In genomic region chr2:169607787-169608186, GRCm38 (mm10) we compare ENCODE assay signal across 21 mouse cellular contexts. TPM values are rescaled to one million over a fixed set of nuclear protein-coding genes. Genes with fewer than 3 reads are reported as not detected.
DNase-seq lines count a peak whose midpoint lies in the region; ATAC-seq and TF ChIP-seq lines count a peak whose summit lies in the region.
"Had no signal": no experiment of that assay in that cellular context is flagged by ENCODE, and none has a peak within 500 bp of the region (broad histone marks: within the 10 kb centered on the region; RNA-seq: fewer than 3 reads in every experiment).

No protein-coding gene starts in this region.

- H3K9ac ChIP-seq in heart, embryonic 13.5 days, result no peak overlapping the region
- H3K9ac ChIP-seq in heart, embryonic 11.5 days (ENCODE audit: low read depth, low read length), result no peak overlapping the region
- no peak overlapping the region for H3K9ac ChIP-seq in intestine, embryonic 15.5 days
- no peak overlapping the region for H3K9ac ChIP-seq in lung, embryonic 14.5 days
- no peak overlapping the region for H3K9ac ChIP-seq in stomach, embryonic 14.5 days (replicated peaks; ENCODE audit: low read depth, low read length)
- H3K9ac ChIP-seq: embryonic facial prominence, embryonic 12.5 days; limb, embryonic 12.5 days; liver, postnatal 0 days had no signal

- peak overlapping the region; percentile 36; the same call in 1 of the 2 replicates for H3K27ac ChIP-seq in heart, embryonic 13.5 days (replicated peaks)
- no peak overlapping the region for H3K27ac ChIP-seq in heart, embryonic 11.5 days (ENCODE audit: low read depth, low read length)
- H3K27ac ChIP-seq in intestine, embryonic 15.5 days, result peak overlapping the region; percentile 54
- peak overlapping the region; percentile 70 for H3K27ac ChIP-seq in lung, embryonic 14.5 days (ENCODE audit: low read depth)
- H3K27ac ChIP-seq in stomach, embryonic 14.5 days (ENCODE audit: low read length), result peak overlapping the region; percentile 57; the same call in 1 of the 2 replicates
- H3K27ac ChIP-seq: embryonic facial prominence, embryonic 12.5 days; forebrain, embryonic 10.5 days; limb, embryonic 12.5 days had no signal

- WGBS in heart, embryonic 13.5 days, result 21% methylated on average over 2 of the region's 2 CpGs
- 28% methylated on average over 2 of the region's 2 CpGs for WGBS in heart, embryonic 11.5 days (ENCODE audit: insufficient replicate concordance)
- 16% methylated on average over 2 of the region's 2 CpGs for WGBS in intestine, embryonic 15.5 days
- 3% methylated on average over 2 of the region's 2 CpGs for WGBS in lung, embryonic 14.5 days
- 14% methylated on average over 2 of the region's 2 CpGs for WGBS in stomach, embryonic 14.5 days

- no peak for ATAC-seq in heart, embryonic 13.5 days (ENCODE audit: extremely low read depth, insufficient number of reproducible peaks, low FRiP score, low TSS enrichment)
- no peak for ATAC-seq in heart, embryonic 11.5 days (replicated peaks; ENCODE audit: insufficient number of reproducible peaks, low FRiP score, low TSS enrichment)
- ATAC-seq in intestine, embryonic 15.5 days, result peak; percentile 39; the same call in 1 of the 2 replicates
- ATAC-seq in lung, embryonic 14.5 days (ENCODE audit: insufficient read depth), result peak; percentile 78
- no peak for ATAC-seq in stomach, embryonic 14.5 days (ENCODE audit: insufficient number of reproducible peaks, insufficient read depth, low FRiP score, low read depth)
- no peak for ATAC-seq in inflammation-experienced regulatory T-cells, adult 6 months
- ATAC-seq: liver, postnatal 0 days had no signal

- no peaks in the 10 kb centered on the region; the same call in 1 of the 2 replicates for H3K27me3 ChIP-seq in heart, embryonic 13.5 days (replicated peaks)
- H3K27me3 ChIP-seq in heart, embryonic 11.5 days (ENCODE audit: control insufficient read depth, insufficient read depth, low read length), result no peaks in the 10 kb centered on the region
- H3K27me3 ChIP-seq in intestine, embryonic 15.5 days (replicated peaks), result no peaks in the 10 kb centered on the region
- H3K27me3 ChIP-seq in lung, embryonic 14.5 days (ENCODE audit: insufficient read depth, low read length), result no peaks in the 10 kb centered on the region
- H3K27me3 ChIP-seq in stomach, embryonic 14.5 days (ENCODE audit: control insufficient read depth, insufficient read depth, low read length), result no peaks in the 10 kb centered on the region
- H3K27me3 ChIP-seq: embryonic facial prominence, embryonic 12.5 days; limb, embryonic 12.5 days had no signal

- H3K36me3 ChIP-seq in heart, embryonic 13.5 days, result no peaks in the 10 kb centered on the region
- no peaks in the 10 kb centered on the region for H3K36me3 ChIP-seq in heart, embryonic 11.5 days (ENCODE audit: control insufficient read depth, insufficient read depth, low read length)
- no peaks in the 10 kb centered on the region for H3K36me3 ChIP-seq in intestine, embryonic 15.5 days
- no peaks in the 10 kb centered on the region for H3K36me3 ChIP-seq in lung, embryonic 14.5 days (ENCODE audit: insufficient read depth)
- no peaks in the 10 kb centered on the region for H3K36me3 ChIP-seq in stomach, embryonic 14.5 days (ENCODE audit: control insufficient read depth, insufficient read depth, low read length)
- H3K36me3 ChIP-seq: embryonic facial prominence, embryonic 12.5 days; forebrain, embryonic 10.5 days; limb, embryonic 12.5 days had no signal

- peaks cover 16% of the 10 kb centered on the region for H3K4me1 ChIP-seq in heart, embryonic 13.5 days
- H3K4me1 ChIP-seq in heart, embryonic 11.5 days (ENCODE audit: control insufficient read depth, insufficient read depth, low read length), result no peaks in the 10 kb centered on the region
- peaks cover 17% of the 10 kb centered on the region; the same call in 1 of the 2 replicates for H3K4me1 ChIP-seq in intestine, embryonic 15.5 days (replicated peaks)
- peaks cover 17% of the 10 kb centered on the region for H3K4me1 ChIP-seq in lung, embryonic 14.5 days (ENCODE audit: insufficient read depth)
- peaks cover 25% of the 10 kb centered on the region for H3K4me1 ChIP-seq in stomach, embryonic 14.5 days (ENCODE audit: control insufficient read depth, insufficient read depth, low read length)

- TF ChIP-seq CTCF in lung, embryonic 14.5 days (IDR thresholded peaks at IDR 0.05; ENCODE audit: low read depth), result no peak

- DNase-seq in lung, embryonic 14.5 days, result peak; percentile 86
- no peak for DNase-seq in thymus, adult 18-20 months
- DNase-seq in cerebellum, adult 11 months, result no peak
- DNase-seq: adrenal gland, adult 8-10 months; cerebellum, adult 11-12 months; gastrocnemius, postnatal 14 days; heart, postnatal 4 days; kidney, postnatal 10 days; layer of hippocampus, adult 9-11 months; liver, postnatal 0 days had no signal

- no peak overlapping the region for H3K4me2 ChIP-seq in heart, embryonic 13.5 days
- H3K4me2 ChIP-seq in heart, embryonic 11.5 days, result no peak overlapping the region
- H3K4me2 ChIP-seq in intestine, embryonic 15.5 days (replicated peaks), result no peak overlapping the region
- H3K4me2 ChIP-seq in lung, embryonic 14.5 days, result no peak overlapping the region
- H3K4me2 ChIP-seq in stomach, embryonic 14.5 days (replicated peaks; ENCODE audit: low read depth, low read length), result no peak overlapping the region
- H3K4me2 ChIP-seq: embryonic facial prominence, embryonic 12.5 days; limb, embryonic 12.5 days had no signal

- no peak overlapping the region for H3K4me3 ChIP-seq in heart, embryonic 13.5 days
- H3K4me3 ChIP-seq in heart, embryonic 11.5 days (ENCODE audit: low read depth, low read length), result no peak overlapping the region
- no peak overlapping the region for H3K4me3 ChIP-seq in intestine, embryonic 15.5 days (replicated peaks)
- H3K4me3 ChIP-seq in lung, embryonic 14.5 days (ENCODE audit: low read depth, low read length), result no peak overlapping the region
- no peak overlapping the region for H3K4me3 ChIP-seq in stomach, embryonic 14.5 days (ENCODE audit: low read depth, low read length)
- H3K4me3 ChIP-seq: embryonic facial prominence, embryonic 12.5 days; forebrain, embryonic 10.5 days; limb, embryonic 12.5 days had no signal

- no peaks in the 10 kb centered on the region for H3K9me3 ChIP-seq in heart, embryonic 13.5 days
- no peaks in the 10 kb centered on the region for H3K9me3 ChIP-seq in heart, embryonic 11.5 days (replicated peaks; ENCODE audit: control insufficient read depth, low read length)
- no peaks in the 10 kb centered on the region for H3K9me3 ChIP-seq in intestine, embryonic 15.5 days
- no peaks in the 10 kb centered on the region for H3K9me3 ChIP-seq in lung, embryonic 14.5 days (ENCODE audit: low read depth, low read length)
- H3K9me3 ChIP-seq in stomach, embryonic 14.5 days (ENCODE audit: control insufficient read depth, low read depth, low read length), result no peaks in the 10 kb centered on the region
- H3K9me3 ChIP-seq: embryonic facial prominence, embryonic 12.5 days; forebrain, embryonic 10.5 days; limb, embryonic 12.5 days had no signal

RNA-seq across cellular contexts. Expression of gene Gm11011, which starts 20.2 kb away (rescaled TPM):
- polyA plus RNA-seq in heart, embryonic 13.5 days (2015; fragmentation: Nextera tagmentation; extraction: Ambion mirVana), result not detected in 2 replicates
- not detected in 2 replicates for polyA plus RNA-seq in heart, embryonic 11.5 days (2014; fragmentation: Nextera tagmentation; extraction: Ambion mirVana)
- not detected in 2 replicates for polyA plus RNA-seq in intestine, embryonic 15.5 days (2015; fragmentation: Nextera tagmentation; extraction: Ambion mirVana)
- not detected in 2 replicates for polyA plus RNA-seq in lung, embryonic 14.5 days (2014; fragmentation: Nextera tagmentation; extraction: Ambion mirVana)
- polyA plus RNA-seq in stomach, embryonic 14.5 days (2014; fragmentation: Nextera tagmentation; extraction: Ambion mirVana), result not detected in 2 replicates
- not detected for polyA plus RNA-seq in inflammation-experienced regulatory T-cells, adult 6 months (2017; shearing (Covaris generic))
- polyA plus RNA-seq: brain, embryonic 14.5 days; embryonic facial prominence, embryonic 12.5 days; forebrain, embryonic 10.5 days; limb, embryonic 12.5 days; liver, postnatal 0 days; midbrain, postnatal 0 days; spleen, adult 2 months had no signal

RNA-seq across cellular contexts. Expression of gene Tshz2, which starts 25.0 kb away (rescaled TPM):
- 4.0 and 4.1 TPM in 2 replicates for polyA plus RNA-seq in heart, embryonic 13.5 days (2015; fragmentation: Nextera tagmentation; extraction: Ambion mirVana)
- 3.3 and 5.3 TPM in 2 replicates for polyA plus RNA-seq in heart, embryonic 11.5 days (2014; fragmentation: Nextera tagmentation; extraction: Ambion mirVana)
- polyA plus RNA-seq in intestine, embryonic 15.5 days (2015; fragmentation: Nextera tagmentation; extraction: Ambion mirVana), result 15.8 and 17.2 TPM in 2 replicates
- 7.9 and 8.9 TPM in 2 replicates for polyA plus RNA-seq in lung, embryonic 14.5 days (2014; fragmentation: Nextera tagmentation; extraction: Ambion mirVana)
- polyA plus RNA-seq in stomach, embryonic 14.5 days (2014; fragmentation: Nextera tagmentation; extraction: Ambion mirVana), result 18.0 and 20.1 TPM in 2 replicates
- polyA plus RNA-seq in inflammation-experienced regulatory T-cells, adult 6 months (2017; shearing (Covaris generic)), result under 1 TPM; 0.15 to 0.53 (median 0.35) TPM

Comparison
In these comparisons a context has a peak if more than half of its experiments do, and no peak if none do; other contexts are left out.
1. ATAC-seq: peak in intestine, embryonic 15.5 days (single experiment) and lung, embryonic 14.5 days (single experiment); none in heart, embryonic 13.5 days (single experiment), heart, embryonic 11.5 days (single experiment), stomach, embryonic 14.5 days (single experiment) and inflammation-experienced regulatory T-cells, adult 6 months (single experiment).